Mouse (Mus musculus) hindbrain, embryonic 10.5 days (tissue): ENCODE results near the gene Gldc. TPM values are rescaled to one million over a fixed set of nuclear protein-coding genes. Genes with fewer than 3 reads are reported as not detected.

Source experiments
- DNase-seq: peaks from one replicate; pipeline ENCODE4 v3.0.0-alpha.2; 2017; ENCODE audit warnings: low spot score
- H3K27ac ChIP-seq: fragments of 300-500 bp; sonication (generic); 2 replicates; pipeline ENCODE4 v1.5.1; 2016; ENCODE audit warnings: mild to moderate bottlenecking, moderate library complexity
- H3K27me3 ChIP-seq: fragments of 300-500 bp; sonication (generic); 2 replicates; pipeline ENCODE4 v1.6.1; 2016; ENCODE audit warnings: mild to moderate bottlenecking; ENCODE audit not compliant: poor library complexity, insufficient read depth, severe bottlenecking
- H3K36me3 ChIP-seq: fragments of 300-500 bp; sonication (generic); 2 replicates; pipeline ENCODE4 v1.6.1; 2016; ENCODE audit warnings: mild to moderate bottlenecking, moderate library complexity
- H3K4me1 ChIP-seq: fragments of 300-500 bp; sonication (generic); replicated peaks from 2 replicates; pipeline ENCODE4 v1.6.1; 2016; ENCODE audit warnings: mild to moderate bottlenecking
- H3K4me3 ChIP-seq: fragments of 300-500 bp; sonication (generic); 2 replicates; pipeline ENCODE4 v1.5.1; 2016; ENCODE audit warnings: mild to moderate bottlenecking, moderate library complexity
- H3K9me3 ChIP-seq: fragments of 300-500 bp; sonication (generic); 2 replicates; pipeline ENCODE4 v1.6.1; 2016; ENCODE audit warnings: mild to moderate bottlenecking, moderate library complexity
- WGBS: fragments of 180-500 bp; shearing (Covaris S2); methylation state at CpG from one replicate; pipeline ENCODE4 v1.1.7; 2016; 5-methylcytosine and 5-hydroxymethylcytosine counted together
- polyA plus RNA-seq: library from polyadenylated mRNA; unstranded; fragments of >200 nt; fragmentation: Nextera tagmentation; extraction: Ambion mirVana; gene quantifications from 2 replicates; pipeline ENCODE4 v1.2.1, GENCODE M21; 2016

Gene Gldc
- polyA plus RNA-seq, 1 experiment from 2014 or later, result 26.9 TPM

DNA sequence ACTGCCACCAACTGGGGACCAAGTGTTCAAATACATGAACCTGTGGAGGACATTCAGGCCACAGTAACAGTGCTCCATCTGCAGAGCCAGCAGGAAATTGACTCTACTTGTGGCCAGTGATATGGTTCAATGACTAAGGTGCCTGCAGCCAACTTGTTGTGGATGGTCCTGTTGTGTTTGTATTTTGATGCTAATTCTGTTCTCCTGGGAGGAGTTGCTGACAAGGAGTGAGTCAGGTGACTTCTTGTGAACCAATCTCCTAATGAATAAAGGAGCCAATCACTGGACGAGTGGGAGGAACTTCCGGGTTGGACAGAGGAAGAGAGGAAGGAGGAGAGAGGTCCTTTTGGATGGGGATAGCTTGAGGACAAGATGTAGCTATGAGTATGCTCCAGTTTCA, 10.3 kb upstream of the Gldc start:
- no peaks in the 10 kb centered on the region for H3K27me3 ChIP-seq
- no peaks in the 10 kb centered on the region for H3K4me1 ChIP-seq
- H3K4me3 ChIP-seq, result no peak overlapping the region
- peaks cover 10% of the 10 kb centered on the region for H3K9me3 ChIP-seq
- no peaks in the 10 kb centered on the region for H3K36me3 ChIP-seq
- 82% methylated on average over 2 of the region's 2 CpGs for WGBS
- DNase-seq, result no peak
- H3K27ac ChIP-seq, result no peak overlapping the region

GRCm38 (mm10) chr19:30179979-30180378, 4.8 kb upstream of the Gldc start:
- Histone ChIP-seq H3K27me3 (peaks cover 12% of the 10 kb centered on the region), H3K9me3 (no peaks in the 10 kb centered on the region), H3K4me1 (peaks cover 7% of the 10 kb centered on the region), H3K36me3 (no peaks in the 10 kb centered on the region), H3K4me3 (no peak overlapping the region), H3K27ac (no peak overlapping the region)
- DNase-seq, result no peak
- 93% methylated on average over 1 of the region's 1 CpGs for WGBS

DNA sequence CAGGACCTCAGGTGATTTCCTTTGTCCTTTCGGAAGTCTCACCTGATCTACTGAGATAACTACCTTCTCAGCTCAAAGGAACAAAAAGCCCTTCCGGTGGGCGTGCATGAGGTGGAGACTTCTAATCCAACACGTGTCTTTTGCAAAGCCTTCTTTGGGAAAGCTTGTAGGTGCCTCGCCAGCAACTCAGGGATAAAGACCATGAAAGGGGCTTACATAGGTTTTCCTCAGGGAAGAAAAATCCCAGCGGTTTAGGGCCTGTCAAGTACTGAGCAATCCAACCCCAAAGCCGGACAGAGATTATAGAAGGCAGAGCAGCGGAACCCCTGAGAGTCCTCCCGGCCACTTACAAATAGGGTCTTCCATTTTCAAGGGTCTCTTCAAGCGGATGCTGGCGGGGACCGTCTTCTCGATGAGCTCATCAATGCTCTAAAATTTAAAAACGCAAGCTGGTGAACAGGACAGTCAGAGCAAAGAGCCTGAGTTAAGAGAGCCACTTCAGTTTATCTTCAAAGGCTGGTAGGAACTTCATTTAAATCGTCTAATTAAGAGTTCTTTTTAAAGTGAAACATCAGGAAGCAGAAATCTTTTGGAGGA, 1.1 kb downstream of the Gldc start:
- H3K4me1 ChIP-seq, result peaks cover 25% of the 10 kb centered on the region
- no peaks in the 10 kb centered on the region for H3K9me3 ChIP-seq
- H3K27me3 ChIP-seq, result peaks cover 17% of the 10 kb centered on the region
- peaks cover 9% of the 10 kb centered on the region; the same call in 1 of the 2 replicates for H3K36me3 ChIP-seq
- peak overlapping the region; percentile 94 for H3K27ac ChIP-seq
- 2% methylated on average over 15 of the region's 15 CpGs for WGBS
- DNase-seq, result peak; percentile 38
- H3K4me3 ChIP-seq, result peak overlapping the region; percentile 69

DNA sequence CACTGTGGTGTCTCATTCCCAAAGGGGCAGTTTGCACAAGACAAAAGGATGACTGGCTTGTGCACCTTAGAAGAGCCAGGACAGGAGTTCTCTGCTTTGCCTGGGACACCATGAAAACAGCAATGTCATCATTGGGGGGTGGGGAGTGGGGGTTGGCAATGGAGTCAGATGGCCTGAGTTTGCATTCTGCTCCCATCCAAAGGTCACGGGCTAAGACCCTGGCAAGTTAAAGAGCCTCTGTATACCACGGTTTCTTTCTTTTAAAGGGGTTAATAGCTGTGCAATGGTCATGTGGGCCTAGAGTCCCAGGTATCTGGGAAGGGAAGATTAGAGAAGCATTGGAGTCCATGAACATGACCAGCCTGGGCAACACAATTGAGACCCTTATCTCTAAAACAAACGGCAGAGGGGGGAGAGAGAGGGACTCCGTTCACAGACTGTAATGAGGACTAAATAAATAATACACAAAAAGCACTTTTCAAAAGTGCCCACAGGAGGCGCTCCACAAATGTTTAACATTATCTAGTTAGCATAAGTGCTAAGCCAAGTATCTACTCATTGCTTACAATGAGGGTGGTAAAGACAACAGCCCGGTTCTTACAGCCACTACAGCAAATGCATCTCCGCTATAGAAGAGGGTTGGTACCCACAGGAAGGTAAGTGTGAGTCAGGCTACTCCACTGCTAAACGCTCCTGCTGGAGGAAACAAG, 3.7 kb downstream of the Gldc start:
- H3K27me3 ChIP-seq, result peaks cover 17% of the 10 kb centered on the region; the same call in 1 of the 2 replicates
- H3K4me3 ChIP-seq, result no peak overlapping the region
- 85% methylated on average over 8 of the region's 8 CpGs for WGBS
- no peaks in the 10 kb centered on the region for H3K9me3 ChIP-seq
- H3K27ac ChIP-seq, result no peak overlapping the region
- peaks cover 33% of the 10 kb centered on the region for H3K36me3 ChIP-seq
- peaks cover 25% of the 10 kb centered on the region for H3K4me1 ChIP-seq
- DNase-seq, result no peak

DNA sequence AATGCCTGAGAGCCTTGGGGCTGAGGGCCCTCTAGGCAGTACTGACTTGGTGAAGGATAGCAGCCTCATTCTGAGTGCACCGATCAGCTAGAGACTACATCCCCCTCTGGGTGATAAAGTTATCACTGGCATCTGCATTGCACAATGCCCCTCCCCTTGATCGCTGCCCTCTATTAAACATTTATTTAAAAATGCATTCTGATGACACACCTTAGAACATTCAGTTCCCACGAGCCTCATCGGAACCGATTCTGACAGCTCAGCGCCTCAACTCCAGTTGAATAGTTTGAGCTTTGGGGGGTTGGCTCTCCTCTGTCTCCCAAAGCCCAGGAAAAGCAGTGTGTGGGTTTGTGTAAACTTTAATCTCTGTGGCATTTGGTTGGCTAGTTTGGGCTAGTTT, 4.9 kb downstream of the Gldc start:
- no peak for DNase-seq
- Histone ChIP-seq H3K4me1 (peaks cover 21% of the 10 kb centered on the region), H3K4me3 (no peak overlapping the region), H3K36me3 (peaks cover 35% of the 10 kb centered on the region), H3K27me3 (peaks cover 8% of the 10 kb centered on the region; the same call in 1 of the 2 replicates), H3K9me3 (no peaks in the 10 kb centered on the region), H3K27ac (no peak overlapping the region)
- 91% methylated on average over 6 of the region's 6 CpGs for WGBS

DNA sequence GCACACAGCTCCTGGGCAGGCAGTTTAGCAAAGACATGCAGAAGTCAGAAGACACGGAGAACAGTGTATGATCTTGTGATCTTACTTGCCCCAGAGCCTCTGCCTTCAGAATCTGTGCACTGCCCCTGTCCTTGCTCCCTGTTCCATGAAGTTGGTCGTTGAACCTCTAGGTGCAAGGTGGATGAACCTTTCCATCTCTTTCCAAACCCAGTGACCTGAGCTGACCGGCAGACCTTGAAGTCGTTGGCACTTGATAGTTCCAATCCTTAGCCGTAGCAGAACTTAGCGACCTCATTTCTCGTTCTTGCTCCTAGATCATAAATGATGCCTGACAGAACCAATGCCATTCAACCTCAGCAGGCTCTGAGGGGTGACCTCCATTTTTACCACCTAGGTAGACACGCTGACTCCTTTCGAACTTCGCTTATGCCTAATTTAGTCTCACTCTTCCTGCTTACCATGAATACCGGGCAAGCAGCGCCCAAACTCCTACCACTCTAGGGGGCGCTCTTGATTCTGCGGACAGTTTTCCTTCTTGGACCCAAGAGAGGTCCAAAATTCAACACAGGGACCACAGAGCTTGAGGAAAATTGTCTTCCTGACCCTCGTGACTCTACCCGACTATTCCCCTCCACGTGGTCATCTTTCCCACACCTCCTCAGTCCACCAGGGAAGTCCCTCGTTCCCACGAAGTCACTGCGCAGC, 8.3 kb downstream of the Gldc start:
- DNase-seq, result no peak
- Histone ChIP-seq H3K36me3 (peaks cover 39% of the 10 kb centered on the region), H3K27me3 (no peaks in the 10 kb centered on the region), H3K4me1 (0 out of 2 replicates have a peak, but pooled peaks cover 8% of the 10 kb centered on the region), H3K4me3 (no peak overlapping the region), H3K9me3 (no peaks in the 10 kb centered on the region), H3K27ac (no peak overlapping the region)
- WGBS, result 91% methylated on average over 20 of the region's 20 CpGs

DNA sequence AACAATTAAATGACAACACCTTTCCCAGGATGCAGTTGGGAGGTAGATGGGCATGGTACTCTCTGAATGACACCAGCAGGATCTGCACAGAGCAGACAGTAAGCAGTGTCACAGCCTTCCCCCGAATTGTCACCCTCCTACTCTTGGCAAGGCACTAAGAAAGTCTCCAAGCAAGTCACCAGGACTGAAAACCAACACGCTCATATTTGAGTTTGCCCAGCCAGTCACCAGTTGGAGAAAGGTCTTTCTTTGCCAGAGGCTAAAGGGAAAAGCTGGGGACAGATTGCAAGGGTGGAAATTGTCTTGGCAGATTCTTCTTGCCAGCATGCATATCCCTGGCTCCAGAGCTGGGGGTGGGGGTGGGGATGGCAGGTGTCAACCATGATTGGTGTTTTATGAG, 11.0 kb downstream of the Gldc start:
- H3K9me3 ChIP-seq, result no peaks in the 10 kb centered on the region
- no peak overlapping the region for H3K27ac ChIP-seq
- DNase-seq, result no peak
- no peaks in the 10 kb centered on the region for H3K27me3 ChIP-seq
- 86% methylated on average over 2 of the region's 2 CpGs for WGBS
- no peak overlapping the region for H3K4me3 ChIP-seq
- H3K4me1 ChIP-seq, result no peaks in the 10 kb centered on the region
- peaks cover 39% of the 10 kb centered on the region for H3K36me3 ChIP-seq

DNA sequence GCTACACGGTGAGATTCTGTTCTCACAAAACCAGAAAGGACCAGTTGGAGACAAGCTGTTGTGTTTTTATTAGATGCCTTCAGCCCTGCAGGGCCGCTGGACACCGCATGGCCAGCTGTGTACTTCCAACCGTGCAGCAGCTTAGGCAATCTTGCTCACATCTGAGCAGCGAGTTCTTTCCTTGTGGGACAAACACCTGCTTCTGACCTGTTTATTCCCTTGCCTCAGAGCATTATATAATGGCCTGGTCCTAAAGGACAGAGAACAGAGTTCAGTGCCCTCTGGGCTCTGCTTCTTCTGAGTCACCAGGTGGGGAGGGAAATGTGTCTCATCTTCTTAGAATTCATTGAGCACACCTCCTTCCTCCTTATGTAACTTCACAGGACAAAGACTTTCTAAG, 12.4 kb downstream of the Gldc start:
- no peak overlapping the region for H3K27ac ChIP-seq
- no peaks in the 10 kb centered on the region for H3K9me3 ChIP-seq
- H3K4me3 ChIP-seq, result no peak overlapping the region
- 83% methylated on average over 5 of the region's 5 CpGs for WGBS
- H3K27me3 ChIP-seq, result no peaks in the 10 kb centered on the region
- H3K36me3 ChIP-seq, result peaks cover 28% of the 10 kb centered on the region
- H3K4me1 ChIP-seq, result peaks cover 13% of the 10 kb centered on the region
- no peak for DNase-seq

GRCm38 (mm10) chr19:30160021-30160420, 15.2 kb downstream of the Gldc start:
- Histone ChIP-seq H3K9me3 (no peaks in the 10 kb centered on the region), H3K27me3 (no peaks in the 10 kb centered on the region), H3K4me3 (no peak overlapping the region), H3K4me1 (peaks cover 37% of the 10 kb centered on the region), H3K36me3 (peaks cover 13% of the 10 kb centered on the region; the same call in 1 of the 2 replicates), H3K27ac (no peak overlapping the region)
- WGBS, result 68% methylated on average over 2 of the region's 2 CpGs
- DNase-seq, result no peak

- Histone ChIP-seq H3K27ac (no peak overlapping the region), H3K27me3 (no peaks in the 10 kb centered on the region), H3K9me3 (no peaks in the 10 kb centered on the region), H3K4me1 (peaks cover 54% of the 10 kb centered on the region), H3K36me3 (peaks cover 13% of the 10 kb centered on the region; the same call in 1 of the 2 replicates), H3K4me3 (no peak overlapping the region)
- DNase-seq, result no peak
- 89% methylated on average over 4 of the region's 4 CpGs for WGBS
These were observed 17.0 kb downstream of the Gldc start for GRCm38 (mm10) chr19:30158189-30158588.

- H3K4me3 ChIP-seq, result peak overlapping the region; percentile 3; the same call in 1 of the 2 replicates
- H3K27me3 ChIP-seq, result no peaks in the 10 kb centered on the region
- peak; percentile 41 for DNase-seq
- no peaks in the 10 kb centered on the region for H3K9me3 ChIP-seq
- H3K4me1 ChIP-seq, result peaks cover 56% of the 10 kb centered on the region
- WGBS, result 42% methylated on average over 12 of the region's 12 CpGs
- peak overlapping the region; percentile 47 for H3K27ac ChIP-seq
- H3K36me3 ChIP-seq, result peaks cover 5% of the 10 kb centered on the region; the same call in 1 of the 2 replicates
These were observed 18.1 kb downstream of the Gldc start for GRCm38 (mm10) chr19:30157031-30157687.

GRCm38 (mm10) chr19:30153729-30154128, 21.5 kb downstream of the Gldc start:
- Histone ChIP-seq H3K9me3 (no peaks in the 10 kb centered on the region), H3K27ac (peak overlapping the region; percentile 73), H3K4me3 (no peak overlapping the region), H3K4me1 (peaks cover 53% of the 10 kb centered on the region), H3K36me3 (peaks cover 21% of the 10 kb centered on the region), H3K27me3 (no peaks in the 10 kb centered on the region)
- DNase-seq, result peak; percentile 27
- WGBS, result 26% methylated on average over 3 of the region's 3 CpGs
